Mouse (Mus musculus): ENCODE results near the gene Grm1.
A peak's percentile ranks its signal among the peaks of the same experiment; 100 is the strongest.

Grm1 gene

GRCm38 (mm10) chr10:10733092-10733491, 349.1 kb downstream of the Grm1 start:
- peak in 1 of 2 experiments; percentile 10 for DNase-seq (ENCODE audit: low spot score in 2 of 2)

- DNase-seq (ENCODE audit: low spot score in 2 of 2) = no peak
Measured at GRCm38 (mm10) chr10:10726501-10726900, 355.7 kb downstream of the Grm1 start.

- DNase-seq (ENCODE audit: low spot score in 2 of 2) = no peak
Measured at GRCm38 (mm10) chr10:10710837-10711236, 371.3 kb downstream of the Grm1 start.

DNA sequence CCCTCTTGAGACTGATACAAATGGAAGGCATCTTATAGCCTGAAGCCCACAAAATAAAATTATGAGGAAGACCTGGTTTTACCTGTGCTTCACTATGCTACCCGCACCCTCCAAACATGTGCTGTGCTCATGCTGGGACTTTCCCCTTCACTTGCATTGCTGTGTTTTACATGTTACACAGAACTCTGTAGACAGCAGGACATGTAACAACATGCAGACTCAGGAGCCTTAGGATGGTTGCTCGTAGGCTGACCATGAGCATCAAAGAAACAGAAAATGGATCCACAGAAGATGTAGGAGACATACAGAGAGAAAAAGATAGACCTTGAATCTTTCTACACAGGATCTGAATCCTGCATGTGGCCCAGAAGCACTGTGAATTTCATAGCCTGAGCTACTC, 371.8 kb downstream of the Grm1 start:
- DNase-seq (ENCODE audit: low spot score in 2 of 2) = no peak

DNA sequence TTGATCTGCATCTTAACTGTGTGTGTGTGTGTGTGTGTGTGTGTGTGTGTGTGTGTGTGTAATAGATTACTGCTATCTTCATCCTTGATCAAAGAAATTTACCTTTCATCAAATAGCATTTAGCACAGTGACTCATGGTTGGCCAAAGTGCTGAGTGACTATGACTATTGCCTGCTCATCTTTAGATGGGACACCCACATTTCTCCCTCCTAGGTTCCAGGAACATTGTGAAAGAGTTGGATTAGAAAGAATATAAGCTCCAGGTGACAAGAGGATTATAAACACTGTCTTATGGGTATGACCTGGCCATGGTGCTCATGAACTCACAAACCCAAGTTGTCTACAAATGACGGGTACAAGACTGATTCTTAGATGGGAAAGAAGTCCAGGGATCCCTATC, 374.1 kb downstream of the Grm1 start:
- no peak for DNase-seq (ENCODE audit: low spot score in 2 of 2)

GRCm38 (mm10) chr10:10701326-10701725, 380.8 kb downstream of the Grm1 start:
- no peak for DNase-seq (ENCODE audit: low spot score in 2 of 2)

- DNase-seq (ENCODE audit: low spot score in 2 of 2) = no peak
Measured at GRCm38 (mm10) chr10:10700903-10701302, 381.3 kb downstream of the Grm1 start.

- no peak for DNase-seq (ENCODE audit: low spot score in 2 of 2)
Measured at GRCm38 (mm10) chr10:10697497-10697896, 384.7 kb downstream of the Grm1 start.

DNA sequence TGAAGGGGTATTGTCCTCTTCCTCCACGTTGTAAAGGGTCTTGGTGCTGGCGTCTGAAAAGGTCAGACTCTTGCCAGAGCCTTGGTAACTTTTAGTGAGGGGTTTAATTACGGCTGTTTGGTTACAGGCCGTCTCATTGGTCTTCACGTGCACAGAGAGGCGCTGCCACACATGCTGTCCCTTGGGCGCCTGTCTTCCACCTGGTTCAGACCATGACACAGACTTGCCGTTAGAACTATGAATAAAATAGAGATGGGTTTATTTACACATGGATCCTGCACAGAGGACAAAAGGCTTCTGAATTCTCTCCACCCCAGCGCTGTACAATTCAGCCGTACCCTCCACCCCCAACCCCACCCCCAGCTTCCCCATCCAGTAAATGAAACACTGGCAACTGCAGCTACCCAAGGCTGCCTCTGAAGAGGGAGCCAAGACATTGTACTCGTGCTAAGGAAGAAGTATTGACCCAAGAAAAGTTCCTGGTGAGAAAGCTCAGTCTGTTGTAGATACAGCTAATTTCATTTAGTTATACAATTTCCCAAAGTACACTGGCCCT, 392.4 kb downstream of the Grm1 start:
- no peak for DNase-seq (ENCODE audit: low spot score in 2 of 2)

- no peak for DNase-seq (ENCODE audit: low spot score in 2 of 2)
Measured at GRCm38 (mm10) chr10:10688907-10689667, 393.1 kb downstream of the Grm1 start.

- DNase-seq (ENCODE audit: low spot score in 2 of 2) = no peak
Measured at GRCm38 (mm10) chr10:10681048-10681447, 401.1 kb downstream of the Grm1 start, which contains the start of gene Gm10944. Gene Gm10944, plus strand, starts transcription at chr10:10681348.

GRCm38 (mm10) chr10:10659976-10660375, 422.2 kb downstream of the Grm1 start:
- DNase-seq (ENCODE audit: low spot score in 2 of 2) = no peak

DNA sequence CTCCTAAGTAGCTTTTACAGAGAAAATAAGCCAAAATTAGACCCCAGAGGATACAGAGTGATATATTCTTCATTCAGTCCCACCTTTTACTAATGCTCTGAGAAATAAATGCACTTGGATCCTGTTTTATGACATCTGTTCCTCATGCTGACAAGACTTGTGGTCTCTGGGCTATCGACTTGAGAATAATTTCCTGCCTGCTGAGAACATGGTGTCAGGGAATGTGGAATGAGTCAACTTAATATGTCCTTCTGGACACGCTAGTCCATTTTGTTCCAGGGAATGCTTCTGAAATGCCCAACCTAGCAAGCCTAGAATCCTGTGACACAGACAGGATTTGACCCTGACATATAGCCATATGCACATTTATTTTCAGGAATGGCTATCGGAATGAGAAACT, 423.0 kb downstream of the Grm1 start:
- no peak for DNase-seq (ENCODE audit: low spot score in 2 of 2)

- DNase-seq (ENCODE audit: low spot score in 2 of 2) = no peak
Measured at GRCm38 (mm10) chr10:10656621-10657020, 425.5 kb downstream of the Grm1 start.

- DNase-seq (ENCODE audit: low spot score in 2 of 2) = no peak
Measured at GRCm38 (mm10) chr10:10655991-10656390, 426.2 kb downstream of the Grm1 start.

Data from spleen, postnatal 10 days (tissue).